Mouse (Mus musculus) testis, adult 2 months (tissue): ENCODE measurements around the gene Gna13.

Source experiments
- CTCF ChIP-seq: fragments of 200-500 bp; IDR thresholded peaks from 2 replicates; pipeline ENCODE4 v1.5.1; 2012; ENCODE audit warnings: low read depth, mild to moderate bottlenecking, inconsistent platforms, low read length, moderate library complexity; ENCODE audit not compliant: control insufficient read depth, insufficient read depth, insufficient replicate concordance
- POLR2A ChIP-seq: fragments of 200-500 bp; IDR thresholded peaks from 2 replicates; pipeline ENCODE4 v1.6.1; 2012; ENCODE audit warnings: low read depth, mild to moderate bottlenecking, inconsistent platforms, low read length, moderate library complexity; ENCODE audit not compliant: control insufficient read depth

GRCm38 (mm10) chr11:109394758-109395157, 32.1 kb downstream of the Gna13 start:
- TF ChIP-seq POLR2A, result no peak
- TF ChIP-seq CTCF, result no peak
